Mouse (Mus musculus) ES-E14 (cell line): ENCODE results near the gene Gpr87. TPM values are rescaled to one million over a fixed set of nuclear protein-coding genes. Genes with fewer than 3 reads are reported as not detected.

Experiments used
- DNase-seq: peaks from one replicate; pipeline ENCODE4 v3.0.0-alpha.2; 2013; ENCODE audit warnings: low read depth, low spot score
- H3K27ac ChIP-seq: 2 replicates; pipeline ENCODE4 v1.5.1; 2012; ENCODE audit warnings: low read depth, mild to moderate bottlenecking, low read length, moderate library complexity, mixed read lengths; ENCODE audit not compliant: poor library complexity, insufficient read depth, severe bottlenecking
- H3K36me3 ChIP-seq: 2 replicates; pipeline ENCODE4 v1.6.1; 2012; ENCODE audit warnings: mild to moderate bottlenecking, low read length, moderate library complexity, mixed read lengths; ENCODE audit not compliant: control insufficient read depth, poor library complexity, insufficient read depth, severe bottlenecking
- H3K4me1 ChIP-seq, 2 experiments: fragments of 150-350 bp in 1 of 2; sonication (generic) in 1 of 2; 2 replicates each; pipeline ENCODE4 v1.6.1; 2012; ENCODE audit warnings: low read length in 2 of 2, mild to moderate bottlenecking in 1 of 2, mixed read lengths in 1 of 2; ENCODE audit not compliant: control insufficient read depth in 2 of 2, insufficient read depth in 2 of 2, poor library complexity in 1 of 2
- H3K4me3 ChIP-seq, 2 experiments: fragments of 150-350 bp in 1 of 2; sonication (generic) in 1 of 2; 2 replicates each; pipeline ENCODE4 v1.5.1; 2012; ENCODE audit warnings: low read length in 2 of 2, low read depth in 1 of 2, mild to moderate bottlenecking in 1 of 2, mixed read lengths in 1 of 2; ENCODE audit not compliant: insufficient read depth in 1 of 2, poor library complexity in 1 of 2, severe bottlenecking in 1 of 2
- H3K9ac ChIP-seq: 2 replicates; pipeline ENCODE4 v1.6.1; 2012; ENCODE audit warnings: low read depth, mild to moderate bottlenecking, low read length, mixed read lengths; ENCODE audit not compliant: poor library complexity, insufficient read depth, severe bottlenecking
- H3K9me3 ChIP-seq: fragments of 150-350 bp; sonication (generic); 2 replicates; pipeline ENCODE4 v1.6.1; 2012; ENCODE audit warnings: low read depth, mild to moderate bottlenecking, low read length; ENCODE audit not compliant: control insufficient read depth, insufficient read depth
- CHD2 ChIP-seq: IDR thresholded peaks from 2 replicates; pipeline ENCODE4 v1.6.1; 2014; ENCODE audit warnings: mild to moderate bottlenecking, low read depth, low read length, inconsistent platforms
- HCFC1 ChIP-seq: IDR thresholded peaks from 2 replicates; pipeline ENCODE4 v1.6.1; 2012; ENCODE audit warnings: low read length, inconsistent platforms, borderline replicate concordance; ENCODE audit not compliant: insufficient read depth
- MAFK ChIP-seq: IDR thresholded peaks from 2 replicates; pipeline ENCODE4 v1.6.1; 2014; ENCODE audit warnings: mild to moderate bottlenecking, low read depth, low read length, inconsistent platforms; ENCODE audit not compliant: insufficient read depth
- ZC3H11A ChIP-seq: IDR thresholded peaks from 2 replicates; pipeline ENCODE4 v1.6.1; 2012; ENCODE audit warnings: low read depth, mild to moderate bottlenecking, inconsistent platforms, low read length, borderline replicate concordance
- ZNF384 ChIP-seq: IDR thresholded peaks from 2 replicates; pipeline ENCODE4 v1.6.1; 2012; ENCODE audit warnings: low read depth, low read length, inconsistent platforms
- in situ Hi-C, 2 experiments: fragments of 600-800 bp; cut with MboI; formaldehyde crosslinking; loops; one replicate each; pipeline ENCODE4 v1.15.1; 2025; ENCODE audit warnings: low sequenced_read_pairs in 2 of 2, inconsistent platforms in 1 of 2; ENCODE audit not compliant: unreplicated experiment in 2 of 2
- total RNA-seq: library from RNA; depleted of rRNA; stranded (reverse); fragments of 300-350 nt; gene quantifications from 2 replicates; pipeline ENCODE4 v1.2.3, GENCODE M21; 2012

Gene Gpr87
- total RNA-seq, 1 experiment = 0.18 TPM

DNA sequence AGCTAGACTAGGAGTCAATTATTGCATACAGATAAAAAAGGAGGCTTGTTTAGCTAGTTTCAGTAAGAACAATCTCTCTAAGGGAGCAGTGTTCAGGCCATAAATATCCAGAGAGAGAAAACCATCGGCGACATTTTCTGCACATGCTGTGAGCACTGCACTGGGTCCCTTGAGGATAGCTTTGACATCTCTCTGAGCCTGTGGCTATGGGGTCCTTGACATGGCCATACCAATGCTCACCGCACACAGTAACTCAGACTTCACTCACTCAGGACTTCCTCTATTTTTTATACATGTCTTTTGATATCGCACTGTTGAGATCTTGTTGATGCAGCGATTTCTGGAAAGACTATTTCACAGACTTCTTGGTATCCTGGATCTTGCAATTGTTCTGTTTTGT, 37.9 kb downstream of the Gpr87 start:
- H3K4me3 ChIP-seq = no peak overlapping the region
- no peaks in the 10 kb centered on the region for H3K9me3 ChIP-seq
- no peaks in the 10 kb centered on the region for H3K36me3 ChIP-seq
- in situ Hi-C loops = no loop called here
- H3K4me1 ChIP-seq = no peaks in the 10 kb centered on the region
- no peak for DNase-seq
- H3K9ac ChIP-seq = no peak overlapping the region
- no peak overlapping the region for H3K27ac ChIP-seq
- no peak for TF ChIP-seq ZNF384
- no peak for TF ChIP-seq CHD2
- TF ChIP-seq MAFK = no peak
- TF ChIP-seq HCFC1 = no peak
- TF ChIP-seq ZC3H11A = no peak

GRCm38 (mm10) chr3:59155404-59155803, 39.5 kb downstream of the Gpr87 start:
- TF ChIP-seq CHD2 (no peak), ZNF384 (no peak), MAFK (no peak), ZC3H11A (no peak), HCFC1 (no peak)
- DNase-seq = no peak
- Histone ChIP-seq H3K36me3 (no peaks in the 10 kb centered on the region), H3K9me3 (no peaks in the 10 kb centered on the region), H3K9ac (no peak overlapping the region), H3K27ac (no peak overlapping the region), H3K4me3 (no peak overlapping the region), H3K4me1 (no peaks in the 10 kb centered on the region)
- in situ Hi-C loops = no loop called here

GRCm38 (mm10) chr3:59154888-59155287, 40.0 kb downstream of the Gpr87 start:
- in situ Hi-C loops = no loop called here

GRCm38 (mm10) chr3:59153424-59153823, 41.5 kb downstream of the Gpr87 start, which contains the start of gene P2ry14:
Gene P2ry14, minus strand, starts transcription at chr3:59153618.
- no peaks in the 10 kb centered on the region for H3K4me1 ChIP-seq
- TF ChIP-seq HCFC1 (no peak), MAFK (no peak), ZC3H11A (no peak), CHD2 (no peak), ZNF384 (no peak)
- in situ Hi-C loops = no loop called here
- H3K4me3 ChIP-seq = no peak within 1 kb of the TSS
- H3K27ac ChIP-seq = no peak within 1 kb of the TSS
- no peak within 1 kb of the TSS for H3K9ac ChIP-seq
- H3K9me3 ChIP-seq = no peaks in the 10 kb centered on the region
- no peaks in the 10 kb centered on the region for H3K36me3 ChIP-seq
- no peak for DNase-seq

More at GRCm38 (mm10) chr3:59154888-59155287, 40.0 kb downstream of the Gpr87 start:
- H3K9ac ChIP-seq = no peak overlapping the region
- DNase-seq = no peak
- no peak overlapping the region for H3K27ac ChIP-seq
- H3K4me1 ChIP-seq = no peaks in the 10 kb centered on the region
- TF ChIP-seq HCFC1 (no peak), MAFK (no peak), ZC3H11A (no peak), ZNF384 (no peak), CHD2 (no peak)
- H3K9me3 ChIP-seq = no peaks in the 10 kb centered on the region
- H3K36me3 ChIP-seq = no peaks in the 10 kb centered on the region
- H3K4me3 ChIP-seq = no peak overlapping the region

GRCm38 (mm10) chr3:59150624-59151023, 44.3 kb downstream of the Gpr87 start:
- TF ChIP-seq MAFK (no peak), CHD2 (no peak)
- no peak for DNase-seq
- H3K9me3 ChIP-seq = no peaks in the 10 kb centered on the region
- H3K36me3 ChIP-seq = no peaks in the 10 kb centered on the region
- in situ Hi-C loops = no loop called here
- H3K27ac ChIP-seq = no peak overlapping the region
- no peak overlapping the region for H3K4me3 ChIP-seq
- H3K9ac ChIP-seq = no peak overlapping the region
- no peaks in the 10 kb centered on the region for H3K4me1 ChIP-seq
